In genomic region chr8:48222429-48222769, GRCm38 (mm10) we compare ENCODE assay signal across 8 mouse cellular contexts.
DNase-seq lines count a peak whose midpoint lies in the region; ATAC-seq lines count a peak whose summit lies in the region.

No protein-coding gene starts in this region.

- H3K4me1 ChIP-seq in hindbrain, embryonic 14.5 days (replicated peaks; ENCODE audit: control insufficient read depth, insufficient read depth, low read length): peaks cover 19% of the 10 kb centered on the region

- peak; percentile 61 for ATAC-seq in hindbrain, embryonic 14.5 days (ENCODE audit: low FRiP score)

- peak overlapping the region; percentile 56 for H3K4me2 ChIP-seq in hindbrain, embryonic 14.5 days (replicated peaks)

- 15% methylated on average over 11 of the region's 11 CpGs for WGBS in hindbrain, embryonic 14.5 days

- no peaks in the 10 kb centered on the region for H3K36me3 ChIP-seq in hindbrain, embryonic 14.5 days (replicated peaks; ENCODE audit: control insufficient read depth, insufficient read depth)

- DNase-seq in WW6 (ENCODE audit: low read depth, low spot score): peak; percentile 82
- DNase-seq in cerebellum, postnatal 14 days: peak; percentile 94 to 96
- peak; percentile 89 to 93 for DNase-seq in frontal cortex, postnatal 36 days (ENCODE audit: low spot score in 2 of 2)
- peak; percentile 96 for DNase-seq in hindbrain, embryonic 14.5 days (ENCODE audit: low spot score)
- peak; percentile 90 to 98 for DNase-seq in layer of hippocampus, postnatal 25 days (ENCODE audit: extremely low spot score in 1 of 2, low spot score in 1 of 2)
- peak; percentile 87 for DNase-seq in lung, postnatal 14 days
- DNase-seq in right cerebral cortex, adult 18-20 months: peak; percentile 86
- DNase-seq in yolk sac, embryonic 10.5 days (ENCODE audit: low spot score): peak; percentile 67

- 0 out of 2 replicates have a peak, but pooled peaks cover 6% of the 10 kb centered on the region for H3K27me3 ChIP-seq in hindbrain, embryonic 14.5 days (ENCODE audit: control insufficient read depth, insufficient read depth, low read length)

- H3K4me3 ChIP-seq in hindbrain, embryonic 14.5 days (replicated peaks; ENCODE audit: low read length): peak overlapping the region; percentile 20

- no peaks in the 10 kb centered on the region for H3K9me3 ChIP-seq in hindbrain, embryonic 14.5 days (ENCODE audit: control insufficient read depth, low read length)

- H3K9ac ChIP-seq in hindbrain, embryonic 14.5 days: peak overlapping the region; percentile 42

- no peak overlapping the region for H3K27ac ChIP-seq in hindbrain, embryonic 14.5 days
